Mouse (Mus musculus): ENCODE results near the gene Mecom.
"Not testable (repeated sequence)": the region's sequence is repeated elsewhere in the genome, so short reads cannot be mapped to it uniquely, and the experiment has no call there.

Gene Mecom

GRCm38 (mm10) chr3:30243776-30244275 lies 304.0 kb downstream of the Mecom start:
- no peak for DNase-seq

GRCm38 (mm10) chr3:30239416-30239815 lies 308.4 kb downstream of the Mecom start:
- no peak for DNase-seq

GRCm38 (mm10) chr3:30237493-30237892 lies 310.3 kb downstream of the Mecom start:
- DNase-seq: no peak

- no peak for DNase-seq
Measured at GRCm38 (mm10) chr3:30234018-30234417, 313.8 kb downstream of the Mecom start.

GRCm38 (mm10) chr3:30227964-30228670 lies 319.7 kb downstream of the Mecom start:
- no peak for DNase-seq

GRCm38 (mm10) chr3:30226928-30227370 lies 320.9 kb downstream of the Mecom start:
- no peak for DNase-seq

DNA sequence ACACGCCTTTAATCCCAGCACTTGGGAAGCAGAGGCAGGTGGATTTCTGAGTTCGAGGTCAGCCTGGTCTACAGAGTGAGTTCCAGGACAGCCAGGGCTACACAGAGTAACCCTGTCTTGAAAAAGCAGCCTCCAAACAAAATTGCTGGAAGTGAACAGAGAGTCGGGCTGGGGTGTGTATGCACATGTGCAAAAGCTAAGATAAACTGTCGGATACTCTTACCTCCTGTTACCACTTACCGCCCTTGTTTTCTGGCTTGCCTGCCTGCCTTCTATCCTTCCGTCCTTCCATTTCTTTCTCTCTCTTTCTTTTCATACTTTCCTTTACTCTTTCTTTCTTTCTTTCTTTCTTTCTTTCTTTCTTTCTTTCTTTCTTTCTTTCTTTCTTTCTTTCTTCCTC lies 322.6 kb downstream of the Mecom start:
- DNase-seq: not testable (repeated sequence)

GRCm38 (mm10) chr3:30220701-30221412 lies 327.0 kb downstream of the Mecom start:
- no peak for DNase-seq

DNA sequence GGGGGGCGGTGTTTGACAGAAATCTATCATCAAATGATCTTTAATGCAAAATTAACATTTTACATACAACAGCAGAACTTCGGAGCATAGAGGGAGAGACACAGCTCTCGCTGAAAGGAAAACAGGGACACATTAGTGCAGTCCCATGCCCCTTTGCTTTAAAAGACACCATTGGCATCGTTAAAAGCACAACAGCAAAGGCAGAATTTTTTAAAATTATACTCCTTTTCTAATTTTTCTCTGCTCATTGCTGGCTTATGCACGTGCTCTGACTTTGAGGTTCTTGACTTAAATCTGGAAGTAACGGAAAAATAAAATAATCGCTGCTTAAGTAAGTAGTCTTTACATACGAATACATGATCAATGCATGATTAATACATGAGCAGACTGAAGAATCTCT lies 327.9 kb downstream of the Mecom start:
- DNase-seq: no peak

GRCm38 (mm10) chr3:30219190-30219884 lies 328.5 kb downstream of the Mecom start:
- no peak for DNase-seq

DNA sequence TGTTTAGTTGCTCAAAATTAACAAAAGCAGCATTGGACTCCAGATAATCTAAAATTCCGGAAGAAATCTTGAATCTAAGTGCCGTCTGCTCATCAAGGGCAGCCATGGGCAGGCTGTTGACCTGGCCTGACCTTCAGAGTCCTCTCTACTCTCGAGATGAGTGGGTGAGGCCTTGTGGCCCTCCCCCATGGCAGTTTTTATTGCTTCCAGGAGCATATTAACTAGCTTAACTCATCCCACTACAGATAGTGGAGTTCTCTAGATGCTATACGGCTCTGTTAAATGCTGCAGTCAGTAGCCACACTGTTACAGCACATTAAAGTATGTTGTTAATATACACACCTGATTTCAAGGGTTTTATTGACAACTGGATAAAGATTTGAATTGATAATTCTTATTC lies 333.2 kb downstream of the Mecom start:
- DNase-seq: no peak

DNA sequence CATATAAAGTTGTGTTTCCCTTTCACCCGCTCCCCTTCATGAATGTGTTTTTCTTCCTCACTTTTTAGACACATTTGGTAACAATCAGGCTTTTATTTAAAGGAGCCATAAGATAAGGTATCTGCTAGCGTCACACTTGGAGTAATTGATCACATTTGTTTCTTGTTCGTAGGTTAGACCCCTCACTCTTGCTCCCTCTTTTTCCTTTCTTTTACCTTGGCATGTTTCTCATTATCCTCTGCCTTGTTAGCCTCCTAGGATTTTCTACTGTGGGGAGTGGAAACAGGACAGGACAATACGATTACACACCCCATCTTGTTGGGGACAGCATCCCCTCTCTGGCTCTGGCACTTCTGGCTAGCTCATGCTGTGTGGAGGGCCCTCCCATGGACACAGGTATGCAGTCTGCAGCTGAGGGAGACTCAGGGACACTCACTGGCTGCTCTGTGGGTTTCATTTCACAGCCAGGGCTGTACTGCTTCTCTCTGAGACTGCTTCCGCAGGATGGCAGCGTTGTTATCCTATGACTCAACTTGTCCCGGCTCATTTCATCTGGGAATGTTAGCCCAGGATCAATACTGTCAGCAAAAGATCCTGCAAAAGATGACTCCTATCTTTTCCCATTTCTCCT lies 334.2 kb downstream of the Mecom start:
- DNase-seq: no peak

DNA sequence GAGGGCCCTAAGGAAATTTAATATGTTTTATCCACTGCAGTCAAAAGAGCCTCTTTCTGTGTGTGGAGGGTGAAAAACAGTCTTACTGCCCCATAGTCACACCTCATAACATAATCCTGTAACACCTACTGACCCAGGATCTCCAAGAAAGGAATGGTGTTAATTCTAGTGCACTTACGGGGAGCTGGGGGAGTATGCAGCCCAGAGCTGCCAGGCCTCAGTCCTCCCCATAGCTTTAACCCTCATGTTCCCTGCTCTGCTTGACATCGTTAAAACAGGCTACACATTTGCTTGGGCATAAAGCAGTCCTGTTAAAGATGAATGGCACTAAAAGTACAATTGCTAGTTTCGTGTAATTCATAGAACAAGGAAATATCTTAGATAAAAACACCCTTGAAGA lies 335.0 kb downstream of the Mecom start:
- no peak for DNase-seq

GRCm38 (mm10) chr3:30209131-30209530 lies 338.7 kb downstream of the Mecom start:
- DNase-seq: no peak

- no peak for DNase-seq
Measured at GRCm38 (mm10) chr3:30207886-30208285, 339.9 kb downstream of the Mecom start.

- no peak for DNase-seq
Measured at GRCm38 (mm10) chr3:30207431-30207830, 340.4 kb downstream of the Mecom start.

- no peak for DNase-seq
Measured at GRCm38 (mm10) chr3:30206123-30206522, 341.7 kb downstream of the Mecom start.

- DNase-seq: no peak
Measured at GRCm38 (mm10) chr3:30203764-30204163, 344.0 kb downstream of the Mecom start.

DNA sequence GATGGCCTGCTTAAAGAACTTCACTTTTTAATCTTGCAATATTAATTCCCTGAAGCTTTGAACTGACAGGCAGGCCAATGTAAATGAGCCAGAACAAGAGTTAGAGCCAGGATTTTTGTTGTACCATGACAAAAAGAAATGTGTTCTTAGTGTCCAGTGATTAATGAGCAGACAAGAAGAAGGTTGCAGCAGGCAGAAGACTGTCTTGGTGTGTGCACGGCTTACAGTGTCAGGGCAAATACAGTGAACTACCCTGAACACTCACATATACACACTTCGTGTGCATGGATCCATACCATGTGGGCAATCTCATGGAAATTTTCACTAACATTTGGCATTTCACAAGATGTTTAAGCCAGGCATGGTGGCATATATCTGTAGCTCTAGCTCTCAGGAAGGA lies 349.0 kb downstream of the Mecom start:
- no peak for DNase-seq

DNA sequence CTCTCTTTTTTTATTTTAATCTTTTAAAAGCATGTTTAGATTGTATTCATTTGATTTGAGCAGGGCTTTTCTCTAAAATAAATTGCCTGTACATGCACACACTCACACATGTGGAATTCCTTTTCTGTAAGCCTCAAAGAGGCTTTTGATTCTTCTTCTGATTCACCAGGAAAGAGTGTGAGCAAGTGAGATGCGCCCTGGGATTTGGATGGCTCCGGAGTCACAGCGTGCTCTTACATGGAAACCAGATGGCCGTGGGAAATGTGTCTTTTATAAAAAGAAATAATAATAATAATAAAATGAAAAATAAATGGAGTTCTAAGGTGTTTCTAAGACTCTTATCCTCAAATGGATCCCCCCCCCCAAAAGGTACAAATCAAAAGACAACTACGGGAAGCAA lies 349.6 kb downstream of the Mecom start:
- no peak for DNase-seq

- DNase-seq: no peak
Measured at GRCm38 (mm10) chr3:30195186-30195585, 352.6 kb downstream of the Mecom start.

DNA sequence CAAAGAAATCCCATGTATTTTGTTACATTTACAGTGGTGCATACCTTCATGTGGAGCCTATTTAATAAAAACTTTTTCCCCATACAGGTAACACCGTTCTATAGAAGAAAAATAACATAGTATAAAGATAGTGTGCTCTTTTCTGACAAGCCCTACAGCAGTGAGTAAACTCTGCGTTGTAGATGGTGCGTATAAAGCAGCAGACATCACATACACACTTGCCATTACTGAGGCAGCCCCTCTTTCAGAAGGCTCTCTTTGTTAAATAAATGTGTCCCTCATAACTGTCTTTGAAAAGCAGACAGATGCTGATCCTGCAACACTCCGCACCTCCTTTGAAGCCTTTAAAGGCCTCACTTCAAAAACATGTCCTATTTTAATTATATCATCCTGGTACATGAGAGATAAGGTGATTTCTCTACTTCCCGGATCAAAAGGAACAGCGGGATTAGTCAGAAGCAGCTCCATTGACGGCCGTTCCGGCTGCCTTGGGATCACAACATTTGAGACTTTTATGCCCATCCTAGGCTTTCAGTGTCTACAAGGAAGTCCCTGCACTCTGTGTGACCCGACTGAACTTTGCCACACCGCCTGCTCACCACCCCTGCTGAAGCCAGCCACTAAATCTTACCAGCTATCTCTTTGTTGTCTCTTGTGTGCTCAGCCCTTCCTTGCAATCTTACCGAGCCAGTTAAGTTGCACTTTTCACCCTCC lies 355.4 kb downstream of the Mecom start:
- DNase-seq: no peak
